In the genomic region with DNA sequence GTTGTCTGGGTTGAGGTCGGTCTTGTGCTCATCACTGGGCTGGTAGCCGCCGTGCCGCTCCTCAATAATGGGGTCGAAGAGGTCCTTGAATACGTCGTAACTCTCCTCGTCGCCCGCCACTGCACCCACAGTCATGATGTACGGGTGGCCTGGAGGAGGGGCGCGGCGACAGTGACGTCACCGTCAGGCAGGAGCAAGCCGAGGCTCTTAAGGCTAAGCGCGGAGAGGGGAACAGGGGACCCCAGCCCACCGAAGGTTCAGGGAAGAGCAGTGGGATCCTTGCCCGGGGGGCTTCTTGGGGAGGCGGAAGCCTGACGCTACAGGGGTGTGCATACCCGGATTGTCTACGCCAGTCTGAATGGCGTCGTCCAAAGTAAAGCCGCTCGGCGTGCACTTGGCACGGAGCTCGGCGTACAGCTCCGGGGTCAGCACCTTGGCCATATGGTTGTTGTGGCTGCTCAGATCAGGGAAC, we compare ENCODE assay signal across 8 mouse cellular contexts. TPM values are rescaled to one million over a fixed set of nuclear protein-coding genes. Genes with fewer than 3 reads are reported as not detected.
DNase-seq lines count a peak whose midpoint lies in the region; ATAC-seq lines count a peak whose summit lies in the region.

No protein-coding gene starts in this region.

- H3K36me3 ChIP-seq in erythroblast, embryonic 14.5 days (ENCODE audit: control insufficient read depth): no peaks in the 10 kb centered on the region
- peaks cover 35% of the 10 kb centered on the region for H3K36me3 ChIP-seq in forebrain, embryonic 14.5 days (ENCODE audit: control insufficient read depth, insufficient read depth, low read length)
- H3K36me3 ChIP-seq in hindbrain, embryonic 16.5 days (ENCODE audit: control insufficient read depth, insufficient read depth, low read length): no peaks in the 10 kb centered on the region
- H3K36me3 ChIP-seq in midbrain, embryonic 11.5 days (ENCODE audit: control insufficient read depth, insufficient read depth, low read length): peaks cover 12% of the 10 kb centered on the region; the same call in 1 of the 2 replicates
- H3K36me3 ChIP-seq in stomach, embryonic 14.5 days (ENCODE audit: control insufficient read depth, insufficient read depth, low read length): no peaks in the 10 kb centered on the region

- H3K4me2 ChIP-seq in forebrain, embryonic 14.5 days (ENCODE audit: low read length): peak overlapping the region; percentile 95
- H3K4me2 ChIP-seq in hindbrain, embryonic 16.5 days (ENCODE audit: low read length): peak overlapping the region; percentile 92
- H3K4me2 ChIP-seq in midbrain, embryonic 11.5 days: peak overlapping the region; percentile 61
- H3K4me2 ChIP-seq in stomach, embryonic 14.5 days (replicated peaks; ENCODE audit: low read depth, low read length): peak overlapping the region; percentile 93

- H3K4me1 ChIP-seq in erythroblast, embryonic 14.5 days (ENCODE audit: control insufficient read depth): peaks cover 24% of the 10 kb centered on the region
- H3K4me1 ChIP-seq in forebrain, embryonic 14.5 days (ENCODE audit: control insufficient read depth, insufficient read depth, low read length): peaks cover 26% of the 10 kb centered on the region
- H3K4me1 ChIP-seq in hindbrain, embryonic 16.5 days (ENCODE audit: control insufficient read depth, insufficient read depth, low read depth, low read length): peaks cover 29% of the 10 kb centered on the region
- H3K4me1 ChIP-seq in midbrain, embryonic 11.5 days (ENCODE audit: control insufficient read depth, insufficient read depth, low read length): peaks cover 28% of the 10 kb centered on the region
- H3K4me1 ChIP-seq in stomach, embryonic 14.5 days (ENCODE audit: control insufficient read depth, insufficient read depth, low read length): peaks cover 23% of the 10 kb centered on the region; the same call in 1 of the 2 replicates

- ATAC-seq in erythroblast, adult 5-6 weeks (replicated peaks; ENCODE audit: low FRiP score, poor library complexity, severe bottlenecking): no peak
- peak; percentile 19; the same call in 1 of the 2 replicates for ATAC-seq in cerebellum, adult (ENCODE audit: insufficient number of reproducible peaks, low FRiP score, low TSS enrichment)
- ATAC-seq in forebrain, embryonic 14.5 days: peak; percentile 72
- peak; percentile 59 for ATAC-seq in hindbrain, embryonic 16.5 days
- ATAC-seq in midbrain, embryonic 11.5 days (ENCODE audit: low FRiP score): peak; percentile 46
- ATAC-seq in stomach, embryonic 14.5 days (ENCODE audit: insufficient number of reproducible peaks, insufficient read depth, low FRiP score, low read depth): no peak

- H3K27ac ChIP-seq in forebrain, embryonic 14.5 days (ENCODE audit: low read depth, low read length): peak overlapping the region; percentile 87
- peak overlapping the region; percentile 95 for H3K27ac ChIP-seq in hindbrain, embryonic 16.5 days (ENCODE audit: low read depth, low read length)
- H3K27ac ChIP-seq in midbrain, embryonic 11.5 days (ENCODE audit: low read depth, low read length): peak overlapping the region; percentile 87
- H3K27ac ChIP-seq in stomach, embryonic 14.5 days (ENCODE audit: low read length): 0 out of 2 replicates have a peak overlapping the region, but pooled peaks have one; percentile 2

- WGBS in forebrain, embryonic 14.5 days: 0% methylated on average over 34 of the region's 34 CpGs
- under 1% methylated on average over 34 of the region's 34 CpGs for WGBS in hindbrain, embryonic 16.5 days
- under 1% methylated on average over 34 of the region's 34 CpGs for WGBS in midbrain, embryonic 11.5 days
- WGBS in stomach, embryonic 14.5 days: under 1% methylated on average over 34 of the region's 34 CpGs

- H3K9ac ChIP-seq in forebrain, embryonic 14.5 days (ENCODE audit: low read length): peak overlapping the region; percentile 95
- peak overlapping the region; percentile 98 for H3K9ac ChIP-seq in hindbrain, embryonic 16.5 days (ENCODE audit: low read depth, low read length)
- H3K9ac ChIP-seq in midbrain, embryonic 11.5 days (ENCODE audit: low read length): peak overlapping the region; percentile 97
- peak overlapping the region; percentile 67 for H3K9ac ChIP-seq in stomach, embryonic 14.5 days (replicated peaks; ENCODE audit: low read depth, low read length)

- H3K27me3 ChIP-seq in erythroblast, embryonic 14.5 days (ENCODE audit: control insufficient read depth): peaks cover 79% of the 10 kb centered on the region
- no peaks in the 10 kb centered on the region for H3K27me3 ChIP-seq in forebrain, embryonic 14.5 days (replicated peaks; ENCODE audit: control insufficient read depth, insufficient read depth, low read length)
- H3K27me3 ChIP-seq in hindbrain, embryonic 16.5 days (replicated peaks; ENCODE audit: control insufficient read depth, insufficient read depth, low read length): peaks cover 2% of the 10 kb centered on the region; the same call in 1 of the 2 replicates
- H3K27me3 ChIP-seq in midbrain, embryonic 11.5 days (ENCODE audit: control insufficient read depth, insufficient read depth, low read length): peaks cover 6% of the 10 kb centered on the region
- 0 out of 2 replicates have a peak, but pooled peaks cover 6% of the 10 kb centered on the region for H3K27me3 ChIP-seq in stomach, embryonic 14.5 days (ENCODE audit: control insufficient read depth, insufficient read depth, low read length)

- H3K9me3 ChIP-seq in erythroblast, embryonic 14.5 days (ENCODE audit: control insufficient read depth, low read length): peaks cover 7% of the 10 kb centered on the region; the same call in 1 of the 2 replicates
- H3K9me3 ChIP-seq in forebrain, embryonic 14.5 days (replicated peaks; ENCODE audit: control insufficient read depth, low read length): no peaks in the 10 kb centered on the region
- H3K9me3 ChIP-seq in hindbrain, embryonic 16.5 days (ENCODE audit: control insufficient read depth, low read length): no peaks in the 10 kb centered on the region
- H3K9me3 ChIP-seq in midbrain, embryonic 11.5 days (ENCODE audit: control insufficient read depth, low read length): no peaks in the 10 kb centered on the region
- H3K9me3 ChIP-seq in stomach, embryonic 14.5 days (ENCODE audit: control insufficient read depth, low read depth, low read length): no peaks in the 10 kb centered on the region

- intact Hi-C loops in left cerebral cortex, postnatal 4 days (cut with DNase I): no loop called here

- peak overlapping the region; percentile 11 for H3K4me3 ChIP-seq in erythroblast, embryonic 14.5 days (replicated peaks)
- H3K4me3 ChIP-seq in forebrain, embryonic 14.5 days (ENCODE audit: low read depth, low read length): peak overlapping the region; percentile 93
- peak overlapping the region; percentile 91 for H3K4me3 ChIP-seq in hindbrain, embryonic 16.5 days (ENCODE audit: low read length)
- peak overlapping the region; percentile 91 for H3K4me3 ChIP-seq in midbrain, embryonic 11.5 days (ENCODE audit: low read depth, low read length)
- H3K4me3 ChIP-seq in stomach, embryonic 14.5 days (ENCODE audit: low read depth, low read length): peak overlapping the region; percentile 53

- peak; percentile 81 for DNase-seq in forebrain, embryonic 14.5 days (ENCODE audit: low spot score)
- peak; percentile 78 for DNase-seq in left cerebral cortex, postnatal 4 days
- peak; percentile 97 for DNase-seq in midbrain, embryonic 11.5 days (ENCODE audit: low spot score, missing footprints)

RNA-seq across cellular contexts. Expression of gene Ckb, which starts 0.7 kb away (rescaled TPM):
- polyA plus RNA-seq in erythroblast, embryonic 14.5 days (2012): 0.38 and 0.69 TPM in 2 replicates
- 6.9 and 9.4 TPM in 2 replicates for total RNA-seq in erythroblast, adult 5-6 weeks (2015; ENCODE audit: low replicate concordance)
- total RNA-seq in erythroblast, adult 5-6 weeks (2017; ENCODE audit: low replicate concordance): 3.2 and 8.5 TPM in 2 replicates
- 1,532 and 1,552 TPM in 2 replicates for polyA plus RNA-seq in forebrain, embryonic 14.5 days (2014; fragmentation: Nextera tagmentation; extraction: Ambion mirVana)
- polyA plus RNA-seq in hindbrain, embryonic 16.5 days (2015; fragmentation: Nextera tagmentation; extraction: Ambion mirVana): 1,949 and 2,238 TPM in 2 replicates
- total RNA-seq in left cerebral cortex, postnatal 4 days (2021): 100 to 1,000 TPM; 638 to 668 TPM
- 2,717 and 2,900 TPM in 2 replicates for polyA plus RNA-seq in midbrain, embryonic 11.5 days (2014; fragmentation: Nextera tagmentation; extraction: Ambion mirVana)
- 548 and 555 TPM in 2 replicates for polyA plus RNA-seq in stomach, embryonic 14.5 days (2014; fragmentation: Nextera tagmentation; extraction: Ambion mirVana)

RNA-seq across cellular contexts. Expression of gene Trmt61a, which starts 6.4 kb away (rescaled TPM):
- polyA plus RNA-seq in erythroblast, embryonic 14.5 days (2012): 0.69 and 0.96 TPM in 2 replicates
- total RNA-seq in erythroblast, adult 5-6 weeks (2015; ENCODE audit: low replicate concordance): 3.1 and 5.6 TPM in 2 replicates
- 0.84 and 3.7 TPM in 2 replicates for total RNA-seq in erythroblast, adult 5-6 weeks (2017; ENCODE audit: low replicate concordance)
- polyA plus RNA-seq in forebrain, embryonic 14.5 days (2014; fragmentation: Nextera tagmentation; extraction: Ambion mirVana): 5.8 and 7.8 TPM in 2 replicates
- polyA plus RNA-seq in hindbrain, embryonic 16.5 days (2015; fragmentation: Nextera tagmentation; extraction: Ambion mirVana): 8.8 and 11.1 TPM in 2 replicates
- total RNA-seq in left cerebral cortex, postnatal 4 days (2021): 10 to 100 TPM; 21.3 to 22.0 TPM
- 5.5 and 6.0 TPM in 2 replicates for polyA plus RNA-seq in midbrain, embryonic 11.5 days (2014; fragmentation: Nextera tagmentation; extraction: Ambion mirVana)
- 7.8 and 9.2 TPM in 2 replicates for polyA plus RNA-seq in stomach, embryonic 14.5 days (2014; fragmentation: Nextera tagmentation; extraction: Ambion mirVana)

RNA-seq across cellular contexts. Expression of gene Bag5, which starts 41.6 kb away (rescaled TPM):
- 0.63 and 1.1 TPM in 2 replicates for polyA plus RNA-seq in erythroblast, embryonic 14.5 days (2012)
- 5.4 and 6.1 TPM in 2 replicates for total RNA-seq in erythroblast, adult 5-6 weeks (2015; ENCODE audit: low replicate concordance)
- 5.8 and 7.2 TPM in 2 replicates for total RNA-seq in erythroblast, adult 5-6 weeks (2017; ENCODE audit: low replicate concordance)
- 60.4 and 65.8 TPM in 2 replicates for polyA plus RNA-seq in forebrain, embryonic 14.5 days (2014; fragmentation: Nextera tagmentation; extraction: Ambion mirVana)
- 65.3 and 65.7 TPM in 2 replicates for polyA plus RNA-seq in hindbrain, embryonic 16.5 days (2015; fragmentation: Nextera tagmentation; extraction: Ambion mirVana)
- total RNA-seq in left cerebral cortex, postnatal 4 days (2021): 10 to 100 TPM; 42.0 to 43.6 TPM
- polyA plus RNA-seq in midbrain, embryonic 11.5 days (2014; fragmentation: Nextera tagmentation; extraction: Ambion mirVana): 62.2 and 64.1 TPM in 2 replicates
- polyA plus RNA-seq in stomach, embryonic 14.5 days (2014; fragmentation: Nextera tagmentation; extraction: Ambion mirVana): 49.8 and 58.0 TPM in 2 replicates

RNA-seq across cellular contexts. Expression of gene Apopt1, which starts 41.6 kb away (rescaled TPM):
- polyA plus RNA-seq in erythroblast, embryonic 14.5 days (2012): 7.8 and 8.4 TPM in 2 replicates
- 10.6 and 13.4 TPM in 2 replicates for total RNA-seq in erythroblast, adult 5-6 weeks (2015; ENCODE audit: low replicate concordance)
- 5.8 and 11.0 TPM in 2 replicates for total RNA-seq in erythroblast, adult 5-6 weeks (2017; ENCODE audit: low replicate concordance)
- 47.1 and 50.8 TPM in 2 replicates for polyA plus RNA-seq in forebrain, embryonic 14.5 days (2014; fragmentation: Nextera tagmentation; extraction: Ambion mirVana)
- polyA plus RNA-seq in hindbrain, embryonic 16.5 days (2015; fragmentation: Nextera tagmentation; extraction: Ambion mirVana): 52.9 and 54.7 TPM in 2 replicates
- 10 to 100 TPM; 27.0 to 33.0 TPM for total RNA-seq in left cerebral cortex, postnatal 4 days (2021)
- polyA plus RNA-seq in midbrain, embryonic 11.5 days (2014; fragmentation: Nextera tagmentation; extraction: Ambion mirVana): 50.8 and 54.7 TPM in 2 replicates
- polyA plus RNA-seq in stomach, embryonic 14.5 days (2014; fragmentation: Nextera tagmentation; extraction: Ambion mirVana): 56.1 and 60.8 TPM in 2 replicates

Comparison
In these comparisons a context has a peak if more than half of its experiments do, and no peak if none do; other contexts are left out.
1. H3K4me3 ChIP-seq: peak in every context shown above with its lines; median percentile 93 in forebrain, embryonic 14.5 days; 91 in hindbrain, embryonic 16.5 days; 91 in midbrain, embryonic 11.5 days; 53 in stomach, embryonic 14.5 days; 11 in erythroblast, embryonic 14.5 days.
2. ATAC-seq: peak in cerebellum, adult (single experiment), forebrain, embryonic 14.5 days (single experiment), hindbrain, embryonic 16.5 days (single experiment) and midbrain, embryonic 11.5 days (single experiment); none in erythroblast, adult 5-6 weeks (single experiment) and stomach, embryonic 14.5 days (single experiment).
3. H3K27ac ChIP-seq: peak in every context shown above with its lines; median percentile 95 in hindbrain, embryonic 16.5 days; 87 in forebrain, embryonic 14.5 days; 87 in midbrain, embryonic 11.5 days; 2 in stomach, embryonic 14.5 days.
4. RNA of gene Ckb, which starts 0.7 kb away (polyA plus RNA-seq): 2,717 to 2,900 TPM in midbrain, embryonic 11.5 days, 1,949 to 2,238 TPM in hindbrain, embryonic 16.5 days, 1,532 to 1,552 TPM in forebrain, embryonic 14.5 days and 548 to 555 TPM in stomach, embryonic 14.5 days; 0.38 to 0.69 TPM in erythroblast, embryonic 14.5 days; every median in the first group is over 100 times any median in the second.
5. RNA of gene Bag5, which starts 41.6 kb away (polyA plus RNA-seq): 65.3 to 65.7 TPM in hindbrain, embryonic 16.5 days, 62.2 to 64.1 TPM in midbrain, embryonic 11.5 days, 60.4 to 65.8 TPM in forebrain, embryonic 14.5 days and 49.8 to 58.0 TPM in stomach, embryonic 14.5 days; 0.63 to 1.1 TPM in erythroblast, embryonic 14.5 days; every median in the first group is over 10 times any median in the second.
6. Peak in every context shown above with its lines, with median percentiles within 50 percentile points of each other: DNase-seq, H3K4me2 ChIP-seq and H3K9ac ChIP-seq.